Mouse (Mus musculus) neutrophil, adult 65 days (primary cell): ENCODE data around the gene Olfr907. TPM values are rescaled to one million over a fixed set of nuclear protein-coding genes. Genes with fewer than 3 reads are reported as not detected.

Experiments
- total RNA-seq: library from RNA; stranded (reverse); gene quantifications from 2 replicates; pipeline ENCODE4 v1.2.4, GENCODE M21; 2023

Olfr907 gene
- not detected in 2 replicates for total RNA-seq

GRCm38 (mm10) chr9:38495501-38495900 is at the start of gene Olfr907:
Olfr907 (plus strand) TSS chr9:38495801.

GRCm38 (mm10) chr9:38447352-38447751 is 48.2 kb upstream of the Olfr907 start, which contains the start of gene Olfr902:
Olfr902 (plus strand) TSS chr9:38447652.

GRCm38 (mm10) chr9:38462844-38463243 is 32.8 kb upstream of the Olfr907 start, which contains the start of gene Olfr904:
Olfr904 (plus strand) TSS chr9:38463144.

GRCm38 (mm10) chr9:38470807-38471206 is 24.8 kb upstream of the Olfr907 start, which contains the start of gene Olfr905:
Olfr905 (plus strand) TSS chr9:38471107.

GRCm38 (mm10) chr9:38486785-38487184 is 8.8 kb upstream of the Olfr907 start, which contains the start of gene Olfr906:
Olfr906 (plus strand) TSS chr9:38487085.

GRCm38 (mm10) chr9:38521280-38521679 is 25.7 kb downstream of the Olfr907 start, which contains the start of gene Olfr911-ps1:
Olfr911-ps1 (plus strand) TSS chr9:38521580.

GRCm38 (mm10) chr9:38537549-38537948 is 41.9 kb downstream of the Olfr907 start, which contains the start of gene Olfr910:
Olfr910 (plus strand) TSS chr9:38537849.

Other genes starting within 250 kb of the Olfr907 start
- gene Olfr143, start 243.0 kb upstream of the Olfr907 start, total RNA-seq, result not detected in 2 replicates
- gene Olfr895, start 227.9 kb upstream of the Olfr907 start, total RNA-seq, result not detected in 2 replicates
- not detected in 2 replicates for gene Olfr896-ps1, start 204.7 kb upstream of the Olfr907 start, total RNA-seq
- gene Olfr25, start 166.7 kb upstream of the Olfr907 start, total RNA-seq, result not detected in 2 replicates
- not detected in 2 replicates for gene Olfr898, start 147.4 kb upstream of the Olfr907 start, total RNA-seq
- gene Olfr250, start 128.9 kb upstream of the Olfr907 start, total RNA-seq, result not detected in 2 replicates
- gene Olfr251, start 118.7 kb upstream of the Olfr907 start, total RNA-seq, result not detected in 2 replicates
- gene Olfr147, start 94.1 kb upstream of the Olfr907 start, total RNA-seq, result not detected in 2 replicates
- gene Olfr901, start 66.3 kb upstream of the Olfr907 start, total RNA-seq, result not detected in 2 replicates
- gene Olfr902, start 48.1 kb upstream of the Olfr907 start, total RNA-seq, result not detected in 2 replicates
- not detected in 2 replicates for gene Olfr904, start 32.7 kb upstream of the Olfr907 start, total RNA-seq
- gene Olfr905, start 24.7 kb upstream of the Olfr907 start, total RNA-seq, result 0.14 TPM in 1 of 2 replicates, not detected in the other
- gene Olfr906, start 8.7 kb upstream of the Olfr907 start, total RNA-seq, result not detected in 2 replicates
- not detected in 2 replicates for gene Olfr911-ps1, start 25.8 kb downstream of the Olfr907 start, total RNA-seq
- gene Olfr910, start 42.0 kb downstream of the Olfr907 start, total RNA-seq, result not detected in 2 replicates
- not detected in 2 replicates for gene Olfr912, start 84.4 kb downstream of the Olfr907 start, total RNA-seq
- not detected in 2 replicates for gene Olfr913, start 97.0 kb downstream of the Olfr907 start, total RNA-seq
- gene Olfr914, start 109.3 kb downstream of the Olfr907 start, total RNA-seq, result not detected in 2 replicates
- not detected in 2 replicates for gene Olfr916, start 164.1 kb downstream of the Olfr907 start, total RNA-seq
- not detected in 2 replicates for gene Olfr917, start 170.0 kb downstream of the Olfr907 start, total RNA-seq
- not detected in 2 replicates for gene Olfr918, start 178.8 kb downstream of the Olfr907 start, total RNA-seq
- gene Olfr919, start 207.9 kb downstream of the Olfr907 start, total RNA-seq, result not detected in 2 replicates
- gene Vwa5a, start 222.5 kb downstream of the Olfr907 start, total RNA-seq, result 24.1 and 27.6 TPM in 2 replicates